Mouse (Mus musculus) left cerebral cortex, postnatal 4 days (tissue): Measurements from ENCODE around the gene Afdn. TPM values are rescaled to one million over a fixed set of nuclear protein-coding genes. Genes with fewer than 3 reads are reported as not detected.

Source experiments
- DNase-seq: peaks from one replicate; pipeline ENCODE4 v3.0.0-alpha.2; 2022
- intact Hi-C: fragments of 180-260 bp; cut with DNase I; formaldehyde crosslinking; loops from one replicate; pipeline ENCODE4 v1.15.1; 2025
- total RNA-seq, 2 experiments: library from RNA; stranded (reverse); gene quantifications; 2 replicates each; pipeline ENCODE4 v1.2.3; 2021

The Afdn gene
- total RNA-seq, 2 experiments from 2014 or later: 182 to 185 TPM

- intact Hi-C loops: no loop called here
Measured at GRCm38 (mm10) chr17:13738121-13738776, 22.1 kb upstream of the Afdn start.

GRCm38 (mm10) chr17:13738916-13739315 is 21.4 kb upstream of the Afdn start:
- intact Hi-C loops: no loop called here
- no peak for DNase-seq

More at GRCm38 (mm10) chr17:13738121-13738776, 22.1 kb upstream of the Afdn start:
- DNase-seq: no peak

- intact Hi-C loops: no loop called here
- no peak for DNase-seq
Measured at GRCm38 (mm10) chr17:13739981-13740380, 20.4 kb upstream of the Afdn start.

- intact Hi-C loops: no loop called here
- DNase-seq: no peak
Measured at GRCm38 (mm10) chr17:13740796-13741195, 19.5 kb upstream of the Afdn start.

GRCm38 (mm10) chr17:13741611-13742010 is 18.7 kb upstream of the Afdn start:
- intact Hi-C loops: no loop called here
- DNase-seq: no peak

GRCm38 (mm10) chr17:13742334-13742733 is 18.0 kb upstream of the Afdn start:
- DNase-seq: no peak
- intact Hi-C loops: no loop called here

- no peak for DNase-seq
Measured at GRCm38 (mm10) chr17:13742941-13743708, 17.2 kb upstream of the Afdn start.

GRCm38 (mm10) chr17:13743709-13744079 is 16.6 kb upstream of the Afdn start:
- no peak for DNase-seq
- intact Hi-C loops: no loop called here

More at GRCm38 (mm10) chr17:13742941-13743708, 17.2 kb upstream of the Afdn start:
- intact Hi-C loops: no loop called here

- intact Hi-C loops: no loop called here
- DNase-seq: no peak
Measured at GRCm38 (mm10) chr17:13744219-13744618, 16.1 kb upstream of the Afdn start.

- peak; percentile 84 for DNase-seq
- intact Hi-C loops: no loop called here
Measured at GRCm38 (mm10) chr17:13744824-13745223, 15.5 kb upstream of the Afdn start.

GRCm38 (mm10) chr17:13745373-13745772 is 15.0 kb upstream of the Afdn start:
- intact Hi-C loops: no loop called here
- no peak for DNase-seq

GRCm38 (mm10) chr17:13746330-13746729 is 14.0 kb upstream of the Afdn start:
- DNase-seq: no peak
- intact Hi-C loops: no loop called here

- no peak for DNase-seq
- intact Hi-C loops: no loop called here
Measured at GRCm38 (mm10) chr17:13747681-13748080, 12.7 kb upstream of the Afdn start.

GRCm38 (mm10) chr17:13749027-13749426 is 11.3 kb upstream of the Afdn start:
- no peak for DNase-seq
- intact Hi-C loops: no loop called here

- intact Hi-C loops: loop anchor here (2.0 kb wide), 1 partner anchor 45 kb away; no protein-coding TSS in a partner anchor
- no peak for DNase-seq
Measured at GRCm38 (mm10) chr17:13753918-13754317, 6.4 kb upstream of the Afdn start.

- intact Hi-C loops: loop anchor here (5.0 kb wide), 1 partner anchor 73 kb away; no protein-coding TSS in a partner anchor
- DNase-seq: no peak
Measured at GRCm38 (mm10) chr17:13754940-13755339, 5.4 kb upstream of the Afdn start.

- no peak for DNase-seq
- intact Hi-C loops: loop anchor here (5.0 kb wide), 1 partner anchor 76 kb away; no protein-coding TSS in a partner anchor
Measured at GRCm38 (mm10) chr17:13758586-13758985, 1.8 kb upstream of the Afdn start.

GRCm38 (mm10) chr17:13759156-13759852 is 1.0 kb upstream of the Afdn start:
- intact Hi-C loops: loop anchor here (5.0 kb wide), 1 partner anchor 77 kb away; no protein-coding TSS in a partner anchor
- peak; percentile 38 for DNase-seq

GRCm38 (mm10) chr17:13760675-13761178 is 388 bp downstream of the Afdn start:
- intact Hi-C loops: no loop called here

GRCm38 (mm10) chr17:13761179-13761913 is 1.0 kb downstream of the Afdn start, which contains the start of gene Tcte2:
Gene Tcte2 (minus strand): TSS chr17:13761825.
- DNase-seq: peak; percentile 37
- intact Hi-C loops: no loop called here

More at GRCm38 (mm10) chr17:13760675-13761178, 388 bp downstream of the Afdn start:
- peak; percentile 52 for DNase-seq
